Mouse (Mus musculus): ENCODE measurements around the gene Zfp831.
A peak's percentile ranks its signal among the peaks of the same experiment; 100 is the strongest.

Gene Zfp831

GRCm38 (mm10) chr2:174652864-174653263 is 9.5 kb downstream of the Zfp831 start:
- no peak for DNase-seq (ENCODE audit: low spot score in 2 of 2)

- no peak for DNase-seq (ENCODE audit: low spot score in 2 of 2)
These were observed 12.0 kb downstream of the Zfp831 start for GRCm38 (mm10) chr2:174655341-174655740.

- no peak for DNase-seq (ENCODE audit: low spot score in 2 of 2)
These were observed 15.0 kb downstream of the Zfp831 start for GRCm38 (mm10) chr2:174658229-174658844.

GRCm38 (mm10) chr2:174659874-174660273 is 16.5 kb downstream of the Zfp831 start:
- DNase-seq (ENCODE audit: low spot score in 2 of 2) = no peak

GRCm38 (mm10) chr2:174660321-174660720 is 17.0 kb downstream of the Zfp831 start:
- DNase-seq (ENCODE audit: low spot score in 2 of 2) = no peak

GRCm38 (mm10) chr2:174661436-174662171 is 18.3 kb downstream of the Zfp831 start:
- no peak for DNase-seq (ENCODE audit: low spot score in 2 of 2)

GRCm38 (mm10) chr2:174662593-174662992 is 19.3 kb downstream of the Zfp831 start:
- no peak for DNase-seq (ENCODE audit: low spot score in 2 of 2)

- no peak for DNase-seq (ENCODE audit: low spot score in 2 of 2)
These were observed 22.1 kb downstream of the Zfp831 start for GRCm38 (mm10) chr2:174665404-174665803.

- DNase-seq (ENCODE audit: low spot score in 2 of 2) = no peak
These were observed 25.5 kb downstream of the Zfp831 start for GRCm38 (mm10) chr2:174668806-174669205.

- DNase-seq (ENCODE audit: low spot score in 2 of 2) = no peak
These were observed 29.3 kb downstream of the Zfp831 start for GRCm38 (mm10) chr2:174672506-174673190.

GRCm38 (mm10) chr2:174673592-174674286 is 30.4 kb downstream of the Zfp831 start:
- DNase-seq (ENCODE audit: low spot score in 2 of 2) = peak; percentile 72 to 89

- no peak for DNase-seq (ENCODE audit: low spot score in 2 of 2)
These were observed 31.1 kb downstream of the Zfp831 start for GRCm38 (mm10) chr2:174674287-174675045.

GRCm38 (mm10) chr2:174675642-174676041 is 32.3 kb downstream of the Zfp831 start:
- peak; percentile 30 to 72 for DNase-seq (ENCODE audit: low spot score in 2 of 2)

GRCm38 (mm10) chr2:174701351-174701750 is 58.0 kb downstream of the Zfp831 start:
- DNase-seq (ENCODE audit: low spot score in 2 of 2) = no peak

- DNase-seq (ENCODE audit: low spot score in 2 of 2) = no peak
These were observed 63.8 kb downstream of the Zfp831 start for GRCm38 (mm10) chr2:174707101-174707500.

- DNase-seq (ENCODE audit: low spot score in 2 of 2) = no peak
These were observed 65.3 kb downstream of the Zfp831 start for GRCm38 (mm10) chr2:174708587-174708986.

GRCm38 (mm10) chr2:174710185-174710584 is 66.9 kb downstream of the Zfp831 start:
- no peak for DNase-seq (ENCODE audit: low spot score in 2 of 2)

- no peak for DNase-seq (ENCODE audit: low spot score in 2 of 2)
These were observed 68.7 kb downstream of the Zfp831 start for GRCm38 (mm10) chr2:174712043-174712442.

GRCm38 (mm10) chr2:174715938-174716337 is 72.6 kb downstream of the Zfp831 start:
- DNase-seq (ENCODE audit: low spot score in 2 of 2) = no peak

GRCm38 (mm10) chr2:174717857-174718256 is 74.5 kb downstream of the Zfp831 start:
- no peak for DNase-seq (ENCODE audit: low spot score in 2 of 2)

- DNase-seq (ENCODE audit: low spot score in 2 of 2) = no peak
These were observed 83.9 kb downstream of the Zfp831 start for GRCm38 (mm10) chr2:174727114-174727823.

Measured in frontal cortex, postnatal 10 days (tissue).